Mouse (Mus musculus) erythroblast, adult 5-6 weeks (primary cell): ENCODE measurements around the gene Metap1. TPM values are rescaled to one million over a fixed set of nuclear protein-coding genes. Genes with fewer than 3 reads are reported as not detected.

Experiments
- ATAC-seq: replicated peaks from 2 replicates; pipeline ENCODE4 v1.8.0; 2016; ENCODE audit warnings: moderate number of reproducible peaks, mild to moderate bottlenecking, moderate TSS enrichment, inconsistent platforms; ENCODE audit not compliant: poor library complexity, low FRiP score, severe bottlenecking
- total RNA-seq, 2 experiments: library from RNA; stranded (forward) in 1 of 2; stranded (reverse) in 1 of 2; fragments of 150-400 nt in 1 of 2; fragments of 200-764, 138-1000 nt in 1 of 2; gene quantifications; 2 replicates each; pipeline versions ENCODE4 v1.2.3 to v1.2.4; 2015 to 2017; ENCODE audit warnings: low replicate concordance in 2 of 2

Metap1 gene
- total RNA-seq (2015; ENCODE audit: low replicate concordance) (10.0 and 15.3 TPM in 2 replicates), total RNA-seq (2017; ENCODE audit: low replicate concordance) (18.2 and 21.3 TPM in 2 replicates)

DNA sequence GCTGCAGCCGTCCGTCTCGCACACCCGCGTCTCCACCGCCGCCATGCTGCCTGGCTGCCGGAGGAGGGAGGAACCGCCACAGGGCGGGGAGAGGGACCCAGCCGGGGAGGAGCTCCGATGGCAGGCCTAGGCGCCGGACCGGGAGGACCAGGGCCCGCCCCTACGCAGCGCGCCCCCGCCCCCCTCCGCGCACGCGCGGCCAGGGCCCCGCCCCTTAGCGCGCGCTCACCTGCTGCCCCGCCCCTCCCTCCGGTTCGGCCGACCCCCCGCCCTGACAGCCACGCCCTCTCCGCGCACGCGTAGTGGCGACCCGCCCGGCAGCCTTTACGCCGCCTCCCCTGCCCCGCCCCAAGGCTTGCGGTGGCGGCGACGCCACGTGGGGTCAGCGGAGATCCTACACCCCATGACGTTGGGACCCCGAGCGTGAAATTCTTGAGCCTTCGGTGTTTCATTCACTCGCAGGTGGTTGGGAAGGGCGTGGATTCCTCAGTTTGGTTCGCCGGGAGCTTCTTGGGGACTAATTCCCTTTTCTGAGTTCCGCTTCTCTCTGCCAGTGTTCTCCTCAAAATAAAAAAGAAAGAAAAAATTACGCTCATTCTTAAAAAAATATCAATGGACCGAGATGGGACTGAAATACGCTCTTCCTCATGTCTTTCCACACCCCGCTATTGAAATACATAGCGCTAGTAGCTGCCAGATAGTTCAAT, at the start of gene Metap1:
Gene Metap1 (minus strand): TSS at position 189 of the 707 bp plus-strand sequence.
- peak; percentile 97 for ATAC-seq

DNA sequence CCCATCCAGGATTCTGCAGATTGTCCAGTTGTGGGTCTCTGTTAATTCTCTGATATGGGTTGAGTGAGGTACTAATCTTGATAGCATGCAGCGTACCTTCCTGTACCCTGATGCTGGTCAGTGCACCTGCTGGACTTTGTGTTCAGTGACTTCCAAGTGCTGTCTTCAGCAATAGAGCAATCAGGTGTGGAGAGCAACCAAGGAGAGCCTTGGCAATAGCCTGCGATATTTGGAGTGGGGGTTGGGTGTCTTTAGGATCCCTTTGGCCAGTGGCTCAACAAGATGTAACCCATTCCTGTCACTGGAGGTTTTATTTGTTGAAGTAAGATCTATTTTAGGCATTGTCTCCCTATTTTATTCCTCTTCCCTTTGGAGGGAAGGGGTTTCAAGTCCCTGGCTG, 46.7 kb upstream of the Metap1 start:
- ATAC-seq, result no peak

DNA sequence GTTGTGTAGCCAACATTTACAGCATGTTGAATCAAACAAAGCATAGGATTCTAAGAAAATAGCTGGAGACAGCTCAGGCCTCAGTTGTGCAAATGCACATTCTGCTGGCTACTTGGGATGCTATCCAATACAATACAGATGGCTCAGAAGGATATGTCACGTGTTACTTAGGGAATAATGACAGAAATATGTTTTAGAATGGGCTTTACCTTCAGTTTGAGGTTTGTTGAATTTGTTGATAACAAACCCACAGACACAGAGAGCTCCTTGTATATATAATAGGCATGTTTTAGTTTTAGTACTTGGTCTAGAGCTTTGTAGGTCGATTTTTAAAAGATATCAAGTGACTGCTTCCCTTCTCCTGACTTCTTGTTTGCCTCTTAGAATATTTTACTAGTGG, 43.4 kb upstream of the Metap1 start:
- ATAC-seq, result no peak

DNA sequence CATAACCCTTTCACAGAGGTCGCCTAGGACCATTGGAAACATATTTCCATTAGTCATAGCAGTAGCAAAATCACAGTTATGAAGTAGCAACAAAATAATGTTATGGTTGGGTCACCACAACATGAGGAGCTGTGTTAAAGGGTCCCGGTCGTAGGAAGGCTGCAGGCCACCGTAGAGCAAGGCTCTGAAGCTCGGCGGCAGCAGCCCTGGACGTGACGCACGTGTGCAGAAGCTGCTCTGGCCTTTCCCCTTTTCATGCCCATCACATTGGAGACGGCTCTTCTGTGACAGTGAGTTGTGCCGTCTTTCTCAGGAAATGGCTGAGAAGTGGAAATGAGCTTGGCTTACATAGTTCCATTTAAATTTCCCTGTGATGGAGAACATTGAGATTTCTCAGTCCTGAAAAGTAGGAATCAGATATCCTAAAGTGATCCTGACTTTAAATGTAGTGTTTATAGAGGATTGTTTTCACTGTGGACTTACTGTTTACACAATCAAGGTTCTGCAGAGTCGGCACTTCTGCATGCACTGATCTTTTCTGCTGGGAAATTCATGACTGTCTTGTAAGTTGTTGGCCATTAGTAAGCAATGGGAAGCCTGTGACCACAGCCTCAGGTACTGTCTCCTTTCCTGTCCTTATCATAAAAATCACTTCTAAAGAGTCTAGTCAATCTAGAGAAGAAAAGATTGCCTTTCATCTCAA, 42.3 kb upstream of the Metap1 start:
- no peak for ATAC-seq

DNA sequence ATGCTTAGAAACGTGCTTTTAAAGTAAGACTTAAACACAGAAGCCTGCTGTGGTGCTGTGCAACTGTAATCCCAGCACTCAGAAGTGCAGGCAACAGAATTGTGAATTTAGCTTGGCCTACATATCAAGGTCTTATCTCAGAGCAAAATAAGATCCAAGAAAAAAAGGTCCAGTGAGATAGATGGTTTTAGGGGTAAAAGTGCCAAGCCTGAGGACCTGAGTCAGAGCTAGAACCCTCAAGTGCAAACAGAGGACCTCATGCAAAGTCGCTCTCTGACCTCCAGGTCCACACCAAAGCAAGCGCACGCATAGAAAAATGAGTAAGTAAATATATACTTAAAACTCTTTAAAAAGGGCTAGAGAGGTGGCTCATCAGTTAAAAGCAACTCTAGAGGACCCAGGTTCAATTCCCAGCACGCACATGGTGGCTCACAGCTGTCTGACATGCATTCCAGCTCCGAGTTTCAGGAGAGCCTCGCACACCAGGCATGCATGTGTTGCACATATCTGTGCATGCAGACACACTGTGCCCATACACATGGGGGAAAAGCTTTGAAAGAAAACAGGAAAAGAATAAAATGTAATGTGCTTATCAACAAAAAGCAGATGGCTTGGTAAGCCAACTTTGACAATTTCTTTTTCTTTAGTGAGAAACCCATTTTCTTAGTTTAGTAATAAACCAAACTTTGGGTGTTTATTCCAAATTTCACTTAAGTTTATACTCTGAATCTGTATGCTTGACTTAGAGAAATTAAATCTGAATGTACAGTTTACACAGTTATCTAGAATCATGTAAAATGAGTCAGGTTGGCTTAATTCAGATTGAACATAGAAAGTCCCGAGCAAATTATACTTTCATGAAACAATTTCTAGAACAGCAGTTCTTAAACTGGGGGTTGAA, 41.5 kb upstream of the Metap1 start:
- no peak for ATAC-seq

DNA sequence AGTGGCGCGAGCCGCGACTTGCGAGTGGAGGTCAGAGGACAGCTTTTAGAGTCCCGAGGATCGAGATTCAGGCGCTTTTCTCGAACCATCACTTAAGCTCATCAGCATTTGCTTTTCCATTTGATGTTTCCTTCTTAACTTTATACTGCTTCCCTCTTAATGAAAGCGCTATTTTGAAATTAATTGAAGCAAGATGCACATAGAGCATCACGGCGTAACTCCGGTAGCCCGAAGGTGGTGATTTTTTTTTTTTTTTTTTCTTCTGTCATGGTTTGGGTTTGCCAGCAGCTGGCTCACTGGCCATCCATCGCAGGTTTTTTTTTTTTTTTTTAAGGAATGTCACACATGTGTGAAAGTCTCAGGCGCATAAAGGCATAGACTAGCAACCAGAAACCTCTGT, 39.0 kb upstream of the Metap1 start:
- no peak for ATAC-seq

DNA sequence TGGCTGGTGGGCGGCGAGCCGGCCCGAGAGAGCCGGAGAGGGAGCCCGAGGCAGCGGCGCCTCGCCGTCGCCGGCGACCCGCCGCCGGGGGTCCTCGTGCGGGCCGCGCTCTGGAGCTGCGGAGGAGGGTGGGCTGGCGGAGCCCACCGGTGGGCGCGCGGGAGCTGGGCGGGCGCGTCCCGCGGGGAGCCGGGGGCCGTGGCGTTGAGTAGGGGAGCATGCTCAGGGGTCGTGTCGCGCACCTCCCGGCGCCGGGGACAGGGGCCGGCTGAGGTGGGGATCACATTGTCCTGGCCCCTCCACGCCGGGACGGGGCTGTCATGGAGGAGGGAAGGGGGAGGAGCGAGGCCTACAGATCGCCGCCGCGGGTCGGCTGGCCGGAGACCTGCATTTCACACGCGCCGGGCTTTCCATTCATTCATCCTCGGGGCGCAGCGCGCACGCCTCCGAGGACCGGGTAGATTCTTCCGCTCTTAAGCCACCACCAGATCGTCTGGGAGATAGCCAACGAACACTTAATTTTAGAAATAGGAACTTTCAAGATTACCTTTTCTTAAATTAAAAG, 38.4 kb upstream of the Metap1 start:
- peak; percentile 64 for ATAC-seq

DNA sequence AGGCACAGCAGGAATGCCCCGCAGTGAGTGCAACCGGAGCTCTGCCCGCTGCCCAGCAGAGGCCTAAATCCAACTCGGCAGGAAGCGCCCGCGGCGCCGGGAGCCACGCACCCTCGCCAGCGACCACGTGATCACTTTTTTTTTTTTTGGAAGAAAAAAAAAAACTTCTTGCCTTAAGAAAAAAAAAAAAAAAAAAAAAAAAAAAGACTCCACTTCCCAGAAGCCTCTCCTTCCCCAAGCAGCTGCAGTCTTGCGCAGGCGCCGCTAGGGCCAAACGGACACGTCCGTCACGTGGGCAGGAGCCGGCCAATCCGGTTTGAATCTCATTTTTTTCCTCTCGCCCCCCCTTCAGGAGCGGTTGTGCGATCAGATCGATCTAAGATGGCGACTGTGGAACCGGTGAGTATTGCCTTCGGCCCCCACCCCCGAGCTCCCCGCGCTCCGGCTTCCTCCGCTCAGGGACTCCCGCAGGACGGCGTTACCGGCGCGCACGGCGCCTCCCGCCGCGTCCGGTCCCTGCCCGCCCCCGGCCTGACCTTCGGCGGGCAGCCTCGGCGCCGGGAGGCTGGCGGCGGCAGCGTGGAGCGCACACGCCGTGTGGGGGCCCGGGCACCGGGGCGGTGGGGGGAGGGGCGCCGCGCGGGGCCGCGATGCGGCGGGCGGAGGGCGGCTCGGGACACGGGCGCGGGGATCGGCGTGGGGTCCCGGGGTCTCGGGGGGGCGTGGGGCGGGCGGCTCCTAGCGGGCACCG, 37.8 kb upstream of the Metap1 start:
- ATAC-seq, result peak; percentile 93

DNA sequence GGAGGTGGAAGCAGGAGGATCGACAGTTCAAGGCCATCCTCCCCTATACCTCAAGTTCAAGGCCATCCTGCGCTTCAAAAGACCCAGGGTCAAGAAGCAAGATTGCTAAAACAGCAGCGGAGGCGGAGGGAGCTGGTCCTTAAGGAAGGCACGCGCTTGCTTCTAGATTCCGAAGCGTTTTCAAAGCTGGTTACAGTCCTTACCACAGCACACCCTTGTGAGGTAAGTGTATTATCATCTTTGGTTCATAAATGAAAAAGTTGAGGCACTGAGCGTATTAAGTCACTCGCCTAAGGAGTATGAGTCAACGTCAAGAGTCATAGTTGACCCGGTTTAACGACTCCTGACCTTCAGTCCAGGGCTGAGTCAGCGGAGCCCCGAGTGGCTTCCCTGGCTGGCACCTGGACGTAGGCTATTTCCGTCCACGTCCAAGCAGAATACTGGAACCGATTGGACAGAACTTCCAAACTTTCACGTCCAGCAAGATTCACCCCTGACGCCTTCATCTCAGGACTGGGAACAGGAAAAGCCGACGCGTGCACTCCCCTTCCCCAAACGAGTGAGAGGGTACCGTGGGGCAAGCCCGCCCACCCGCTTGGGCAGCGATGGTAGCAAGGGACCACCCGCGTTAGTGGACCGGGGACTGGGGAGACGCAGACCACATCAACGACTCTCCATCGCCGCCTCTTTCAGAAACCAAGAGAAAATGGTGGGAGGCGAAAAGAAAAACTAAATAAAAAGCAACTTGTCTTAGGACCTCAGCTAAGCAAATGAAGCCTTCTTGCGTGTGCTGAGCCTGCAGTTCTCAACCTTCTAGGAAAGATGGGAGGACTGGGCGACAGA, 37.0 kb upstream of the Metap1 start, which contains the start of gene Eif4e:
Gene Eif4e (plus strand): TSS at position 107 of the 843 bp plus-strand sequence.
- ATAC-seq, result peak; percentile 70

DNA sequence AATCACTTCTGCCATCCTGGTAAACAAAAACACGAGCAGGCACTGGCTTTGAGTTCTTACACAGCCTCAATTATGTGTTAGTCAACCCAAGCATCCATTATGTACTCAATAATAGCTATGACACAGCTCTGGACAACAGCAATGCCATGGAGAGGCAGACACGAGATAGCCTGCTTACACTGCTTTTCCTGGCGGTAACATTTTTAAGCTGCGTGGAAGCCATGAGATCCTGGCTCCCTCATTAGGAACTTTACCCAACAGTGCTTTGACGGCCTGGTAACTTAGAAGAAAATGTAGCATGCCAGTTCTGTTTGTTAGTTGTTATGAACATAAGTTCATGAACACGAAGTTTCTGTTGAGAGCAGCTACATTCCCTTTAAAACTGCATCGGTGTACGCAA, 36.2 kb upstream of the Metap1 start:
- ATAC-seq, result no peak

DNA sequence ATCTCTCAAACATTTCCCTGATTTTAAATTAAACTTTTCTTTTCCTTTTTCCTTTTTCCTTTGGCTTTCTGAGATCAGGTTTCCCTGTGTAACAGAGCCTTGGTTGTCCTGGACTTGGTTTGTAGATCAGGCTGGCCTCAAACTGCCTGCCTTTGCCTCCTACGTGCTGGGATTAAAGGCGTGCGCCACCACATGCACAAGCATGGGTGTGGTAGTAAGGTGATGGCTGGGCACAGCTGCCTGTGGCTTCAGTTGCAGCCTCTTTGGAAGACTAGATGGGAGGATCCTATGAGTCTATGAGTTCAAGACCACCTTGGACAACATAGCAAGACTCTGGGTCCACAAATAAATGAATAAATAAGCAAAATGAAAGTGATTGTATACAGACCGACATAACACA, 34.6 kb upstream of the Metap1 start:
- no peak for ATAC-seq

DNA sequence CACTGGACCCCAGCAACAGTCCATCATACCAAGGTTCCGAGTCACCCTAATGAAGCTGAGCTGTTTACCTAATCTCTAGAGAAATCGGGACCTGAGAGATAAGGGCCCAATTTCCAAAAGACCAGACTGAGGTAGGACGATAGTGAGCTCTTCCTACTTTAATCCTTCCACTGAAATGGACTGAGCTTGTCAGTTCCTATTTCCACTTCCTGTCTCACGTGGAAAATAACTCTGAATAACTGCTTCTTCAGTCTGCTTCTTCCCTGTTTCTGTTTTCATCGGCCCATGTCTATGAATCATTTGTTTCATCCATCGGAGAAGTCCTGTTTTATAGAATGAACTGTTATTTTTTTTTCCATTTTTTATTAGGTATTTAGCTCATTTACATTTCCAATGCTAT, 29.9 kb upstream of the Metap1 start:
- no peak for ATAC-seq

DNA sequence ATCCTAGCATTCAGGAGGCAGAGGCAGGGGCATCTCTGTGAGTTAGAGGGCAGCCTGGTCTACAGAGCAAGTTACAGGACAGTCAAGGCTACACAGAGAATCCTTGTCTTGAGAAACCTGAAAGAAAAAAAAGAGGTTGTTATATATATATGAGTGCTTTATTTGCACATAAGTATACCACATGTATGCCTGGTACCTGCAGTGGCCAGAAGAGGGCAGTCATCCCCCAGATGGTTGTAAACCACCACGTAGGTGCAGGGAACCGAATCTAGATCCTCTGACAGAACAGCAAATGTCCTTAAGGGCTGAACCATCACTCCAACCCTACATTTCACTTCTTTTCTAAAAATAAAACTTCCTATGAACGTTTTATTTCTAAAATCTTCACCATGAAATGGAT, 28.6 kb upstream of the Metap1 start:
- ATAC-seq, result peak; percentile 89

DNA sequence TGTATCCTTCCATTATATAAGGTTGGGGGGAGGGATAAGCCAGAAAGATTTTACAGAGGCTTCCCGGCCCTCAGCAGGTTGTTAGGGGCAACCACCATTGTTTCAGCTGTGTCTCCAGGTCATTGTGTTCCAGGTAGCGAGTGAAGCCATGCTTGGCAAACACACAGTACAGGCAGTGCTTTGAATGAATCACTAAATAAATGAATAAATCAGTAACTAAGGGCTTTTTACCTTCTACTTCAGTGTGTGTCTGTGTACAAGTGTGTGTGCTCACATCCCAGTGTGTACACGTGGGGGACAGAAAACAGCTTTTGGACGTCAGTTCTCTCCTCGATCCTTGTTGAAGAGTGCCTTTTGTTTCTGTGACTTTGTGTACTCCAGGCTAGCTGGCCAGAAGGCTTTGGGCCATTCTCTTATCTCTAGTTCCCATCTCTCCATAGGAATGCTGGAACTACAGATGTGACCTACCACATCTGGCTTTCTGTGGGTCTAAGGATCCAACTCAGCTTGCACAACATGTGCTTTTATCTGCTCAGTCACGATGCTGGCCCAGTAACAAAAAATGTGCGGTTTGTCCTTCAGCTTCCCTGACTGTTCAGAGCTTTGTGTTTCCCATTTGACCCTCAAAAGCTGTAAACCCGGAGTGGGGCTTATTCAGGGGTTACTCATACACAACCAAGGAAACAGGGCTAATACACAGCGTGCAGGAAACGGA, 26.5 kb upstream of the Metap1 start:
- no peak for ATAC-seq

DNA sequence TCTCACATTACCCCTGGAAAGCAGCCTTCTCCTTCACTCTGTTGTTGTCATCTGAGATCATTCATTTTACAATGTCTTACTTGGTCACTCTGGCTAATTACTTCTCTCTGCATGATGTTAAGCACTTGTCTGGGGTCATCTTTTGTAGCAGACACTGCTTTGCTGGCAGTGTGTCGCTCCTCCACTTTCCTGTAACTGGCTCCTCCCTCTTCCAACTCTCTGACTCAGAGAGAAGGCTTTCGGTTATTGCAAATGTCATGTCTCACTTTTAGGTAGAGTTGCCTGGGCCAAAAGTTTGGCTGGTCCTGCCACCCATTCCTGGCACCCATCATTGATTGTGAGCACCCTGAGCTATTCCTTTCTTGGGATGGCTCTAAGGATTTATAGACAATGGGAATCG, 25.4 kb upstream of the Metap1 start:
- no peak for ATAC-seq

DNA sequence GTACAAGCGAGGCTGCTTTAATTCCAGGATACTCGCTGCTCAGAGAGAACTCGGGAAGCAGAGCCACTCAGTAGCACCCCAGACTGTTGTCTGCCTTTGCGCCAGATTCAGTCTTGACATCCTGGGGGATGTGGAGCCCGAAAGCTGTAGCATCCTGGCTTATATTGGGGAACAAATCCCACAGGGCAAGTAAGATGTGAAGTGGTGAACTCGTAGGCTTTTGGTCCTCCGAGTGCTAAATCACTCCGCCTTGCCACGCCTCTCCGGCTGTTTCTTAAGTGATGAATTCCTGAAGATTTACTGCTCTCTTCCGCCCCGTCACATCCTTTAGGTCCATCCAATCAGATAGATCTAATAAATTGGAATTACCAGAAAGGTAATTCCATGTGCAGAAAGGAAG, 23.9 kb upstream of the Metap1 start:
- ATAC-seq, result no peak

DNA sequence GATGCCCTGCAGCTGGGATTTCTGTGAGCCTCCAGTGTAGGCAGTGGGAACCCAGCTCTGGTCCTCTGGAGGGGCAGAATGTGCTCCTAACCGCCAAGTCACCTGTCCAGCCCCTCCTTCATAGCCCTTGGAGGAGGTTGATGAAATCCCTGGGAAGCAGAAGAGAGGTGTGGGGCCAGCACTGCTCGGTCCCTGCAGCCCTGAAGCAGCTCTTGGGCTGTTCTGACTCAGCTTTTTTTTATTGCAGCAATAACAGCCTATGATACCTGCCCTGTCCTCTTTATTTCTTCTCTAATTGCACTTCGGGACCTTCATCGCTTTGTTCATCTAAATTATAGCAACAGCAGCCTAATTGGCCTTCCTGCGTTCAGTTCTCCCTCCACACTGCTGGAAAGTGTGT, 21.2 kb upstream of the Metap1 start:
- peak; percentile 62; the same call in 1 of the 2 replicates for ATAC-seq

DNA sequence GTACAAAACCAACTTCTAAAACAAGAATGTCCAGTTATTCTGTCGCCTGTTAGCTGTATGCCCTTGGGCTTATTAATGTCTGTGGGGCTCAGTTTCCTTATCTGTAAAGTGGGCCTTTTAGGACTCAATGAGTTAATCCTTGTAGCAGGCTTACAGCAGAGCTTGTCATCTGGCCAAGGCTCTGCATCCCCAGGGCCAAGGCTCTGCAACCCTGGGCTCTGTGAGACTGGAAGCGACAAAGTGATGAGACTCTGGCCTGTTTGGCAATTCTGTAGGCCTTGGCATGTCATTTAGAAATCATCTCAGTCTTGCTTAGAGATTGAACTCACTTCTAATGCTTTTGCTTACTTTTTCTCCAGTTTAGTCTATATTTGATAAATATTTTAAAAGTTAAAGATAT, 20.3 kb upstream of the Metap1 start:
- no peak for ATAC-seq
